Mouse (Mus musculus): ENCODE results near the gene Ahcy.

DNA sequence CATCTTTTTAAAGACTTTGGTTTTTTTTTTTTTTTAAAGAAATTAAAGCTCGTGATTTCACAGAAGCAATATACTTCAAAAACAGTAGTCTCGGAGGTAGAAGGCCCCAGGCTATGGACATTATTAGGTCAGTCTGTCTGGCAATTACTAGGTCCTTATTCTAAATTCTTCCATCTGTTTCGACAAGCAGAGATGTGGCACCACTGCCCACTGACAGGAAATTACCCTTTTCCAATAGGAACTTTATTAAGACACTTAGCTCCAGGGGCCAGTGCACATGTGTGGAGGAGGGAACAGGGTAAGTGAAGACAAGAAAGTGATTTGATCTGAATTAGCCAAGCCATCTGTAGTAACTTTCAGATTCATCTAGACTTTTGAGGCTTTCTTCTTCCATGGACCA, 19.6 kb downstream of the Ahcy start:
- TF ChIP-seq CTCF (conservative IDR thresholded peaks at IDR 0.05; ENCODE audit: low read length) (no peak), POU5F1 (IDR thresholded peaks at IDR 0.05; ENCODE audit: borderline replicate concordance, low read length) (no peak)
